Mouse (Mus musculus) urinary bladder, postnatal 4 days (tissue): ENCODE measurements at regions not wholly inside any gene's neighbourhood (a gene's known extent, or its start where the extent isn't known, plus 50 kb on each side); places are given as distances from the start of the nearest gene placed in this dataset.

Source experiments
- DNase-seq, 2 experiments: peaks; one replicate each; pipeline ENCODE4 v3.0.0; 2021 to 2022; ENCODE audit warnings: low spot score in 2 of 2

DNA sequence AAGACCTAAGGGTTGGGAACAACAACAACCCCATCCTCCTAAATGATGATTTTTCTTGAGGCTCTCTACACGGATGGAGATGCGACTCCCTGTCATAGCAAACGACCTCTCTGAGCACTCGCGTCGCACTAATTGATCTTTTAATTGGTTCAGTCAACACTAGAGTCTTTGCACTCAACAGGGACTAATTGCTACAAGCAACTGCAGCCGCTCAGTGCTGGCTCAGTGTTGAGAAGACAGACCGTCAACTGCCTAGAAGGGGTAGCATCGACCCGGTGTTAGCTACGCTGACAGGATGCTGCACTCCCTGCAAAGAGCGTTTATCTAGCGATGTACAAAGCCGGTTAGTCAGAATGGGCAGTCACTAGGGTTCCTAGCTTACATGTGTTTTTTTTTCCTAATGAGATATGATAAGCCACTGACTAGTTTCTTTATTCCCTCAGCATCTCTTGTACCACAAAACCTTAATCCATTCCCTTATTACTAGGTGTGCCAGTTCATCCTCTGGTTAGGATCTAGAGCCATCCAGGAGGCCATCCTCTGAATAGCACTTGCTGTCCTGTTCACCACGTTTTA, 314.7 kb upstream of the Runx1 start:
- no peak for DNase-seq

DNA sequence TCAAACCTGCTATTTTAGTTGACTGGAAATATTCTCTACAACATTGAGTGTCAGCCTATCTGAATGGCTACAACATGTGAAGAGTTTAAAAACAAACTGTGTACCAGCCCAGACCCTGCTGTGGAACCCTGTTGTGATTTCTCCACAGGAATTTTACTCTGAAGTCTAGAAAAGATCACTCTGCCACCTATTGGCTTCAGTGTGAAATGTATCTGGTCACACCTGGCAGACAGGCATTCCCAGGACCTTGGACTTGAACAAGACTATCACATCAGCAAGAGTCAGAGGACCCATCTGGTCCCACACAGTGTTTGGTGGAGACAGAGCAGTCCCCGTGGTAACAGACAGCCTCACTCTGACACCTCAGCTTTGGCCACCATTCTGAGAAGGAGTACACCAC, 311.3 kb upstream of the Runx1 start:
- DNase-seq: no peak

DNA sequence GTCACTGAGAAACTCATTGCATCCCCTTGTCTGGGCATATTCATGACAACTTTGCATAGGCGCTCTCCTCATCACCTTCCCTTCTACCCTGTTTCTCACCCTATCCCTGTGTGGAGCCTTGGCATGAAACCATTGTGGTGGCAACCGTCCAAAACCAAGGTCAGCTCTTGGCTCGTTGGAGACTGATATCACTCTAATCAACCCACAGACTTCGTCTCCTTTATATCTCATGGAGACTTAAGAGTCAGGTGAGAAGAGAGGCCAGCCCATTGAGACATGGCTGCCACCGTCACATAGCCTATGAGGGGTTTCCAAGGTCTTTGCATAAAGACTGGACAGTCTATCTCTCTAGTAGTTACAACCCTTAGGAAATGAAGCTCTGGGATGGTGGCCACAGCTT, 305.5 kb upstream of the Runx1 start:
- no peak for DNase-seq

DNA sequence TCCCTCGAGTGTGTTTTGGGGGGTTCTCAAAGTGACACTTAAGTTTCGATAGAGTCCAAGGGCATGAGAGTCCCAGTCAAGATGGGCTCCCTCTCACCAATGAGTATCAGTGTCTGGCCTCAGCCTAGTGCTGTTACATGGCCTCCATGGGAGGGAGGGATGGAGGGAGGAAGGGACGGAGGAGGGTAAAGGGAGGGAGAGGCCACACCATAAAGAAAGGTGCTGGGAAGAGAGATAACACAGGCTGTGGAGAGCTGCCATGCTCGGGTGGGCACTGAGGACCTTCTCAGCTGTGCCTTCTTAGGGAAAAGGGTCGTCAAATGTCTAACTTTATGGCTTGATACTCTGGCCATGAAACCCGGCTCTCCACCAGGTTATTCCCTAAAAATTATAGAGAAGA, 304.7 kb upstream of the Runx1 start:
- no peak for DNase-seq

DNA sequence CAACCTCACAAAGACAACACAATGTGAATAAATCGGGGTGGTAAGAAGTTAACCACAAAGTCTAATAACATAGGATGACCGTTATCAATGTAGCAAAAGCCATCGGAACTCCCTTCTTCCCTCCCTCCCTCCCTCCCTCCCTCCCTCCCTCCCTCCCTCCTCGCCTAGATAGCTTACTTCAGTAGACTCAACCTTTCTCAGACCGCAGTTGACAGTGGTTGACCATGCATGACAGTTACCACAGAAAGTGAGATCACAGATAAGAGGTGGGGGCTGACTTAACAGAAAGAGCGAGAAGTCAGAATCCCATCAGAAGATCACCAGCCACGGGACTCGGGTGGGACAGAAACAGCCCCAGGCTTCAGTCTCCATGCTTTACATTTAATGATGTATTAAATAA, 297.8 kb upstream of the Runx1 start:
- DNase-seq: no peak

DNA sequence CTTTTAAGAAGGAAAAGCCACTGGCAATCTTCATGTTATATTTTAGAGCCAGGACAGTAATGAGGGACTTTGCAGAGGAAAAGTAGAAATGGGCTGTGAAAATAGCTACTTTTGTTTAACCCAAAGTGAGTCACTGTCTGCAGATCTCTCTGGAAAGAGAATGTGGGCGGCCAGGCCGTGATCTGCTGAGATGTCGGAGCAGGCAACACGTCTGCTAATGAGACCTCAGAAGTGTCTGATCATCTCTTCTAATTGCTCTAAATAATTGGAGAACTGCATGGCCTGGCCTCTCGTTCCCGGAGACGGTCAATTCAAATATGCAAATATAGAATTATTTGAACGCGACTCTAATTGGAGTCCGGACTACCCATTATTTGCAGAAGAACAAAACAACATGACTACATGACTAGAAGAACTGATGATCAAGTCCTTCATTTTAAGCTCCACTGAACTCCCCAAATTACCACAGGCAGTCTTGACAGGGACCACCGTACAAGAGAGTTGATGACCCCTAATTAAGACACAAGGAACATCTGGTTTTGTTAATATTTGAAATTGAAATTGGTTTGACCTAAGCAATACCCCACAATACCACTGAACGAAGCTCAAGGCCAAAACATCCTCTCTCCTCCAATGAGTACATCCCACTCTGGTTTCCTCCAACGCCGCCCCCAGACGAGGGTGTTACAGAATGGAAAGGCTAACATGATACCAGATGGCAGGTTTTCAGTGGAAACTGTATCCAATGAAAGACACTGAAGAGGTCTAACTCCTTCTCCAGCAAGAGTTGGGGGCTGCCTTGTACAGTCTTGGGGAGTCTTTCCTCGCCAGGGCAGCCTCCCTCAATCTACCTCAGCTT, 290.4 kb upstream of the Runx1 start:
- DNase-seq: no peak

DNA sequence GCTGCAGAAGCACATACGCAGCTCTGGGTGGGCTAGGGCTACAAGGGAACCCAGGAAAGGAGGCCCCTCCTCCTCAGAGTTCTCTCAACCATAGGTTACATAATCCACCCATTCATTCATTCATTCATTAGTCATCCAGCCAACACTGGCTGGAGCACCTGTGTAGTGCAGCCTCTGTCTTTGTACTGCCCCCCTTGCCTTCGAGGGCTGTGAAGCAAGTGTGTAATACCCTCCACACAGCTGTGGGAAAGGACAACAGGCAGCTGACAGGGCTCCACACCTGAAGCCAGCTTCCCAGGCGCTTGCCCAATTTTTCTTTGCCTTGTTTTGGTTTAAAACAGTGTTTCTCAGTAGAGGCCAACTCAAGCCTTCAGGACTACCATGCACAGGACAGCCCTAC, 285.0 kb upstream of the Runx1 start:
- no peak for DNase-seq

DNA sequence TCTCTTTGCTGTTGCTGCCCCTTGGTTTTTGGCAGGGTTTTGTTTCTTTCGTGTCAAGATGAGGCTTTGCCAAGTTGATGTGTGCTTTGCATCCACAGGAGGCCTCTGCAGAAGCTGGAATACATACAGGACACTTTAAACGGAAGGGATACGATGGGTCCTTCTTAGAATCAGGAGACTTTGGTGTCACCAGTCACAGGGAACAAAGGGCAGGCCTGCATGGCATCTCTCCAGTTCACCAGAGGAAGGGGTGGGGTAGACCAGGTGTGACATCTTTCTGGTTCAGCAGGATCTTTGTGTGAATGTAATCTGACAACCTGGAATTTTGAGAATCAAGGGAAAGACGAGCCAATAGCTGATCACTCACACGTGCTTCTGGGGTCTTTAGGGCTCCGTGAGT, 284.5 kb upstream of the Runx1 start:
- DNase-seq: no peak

DNA sequence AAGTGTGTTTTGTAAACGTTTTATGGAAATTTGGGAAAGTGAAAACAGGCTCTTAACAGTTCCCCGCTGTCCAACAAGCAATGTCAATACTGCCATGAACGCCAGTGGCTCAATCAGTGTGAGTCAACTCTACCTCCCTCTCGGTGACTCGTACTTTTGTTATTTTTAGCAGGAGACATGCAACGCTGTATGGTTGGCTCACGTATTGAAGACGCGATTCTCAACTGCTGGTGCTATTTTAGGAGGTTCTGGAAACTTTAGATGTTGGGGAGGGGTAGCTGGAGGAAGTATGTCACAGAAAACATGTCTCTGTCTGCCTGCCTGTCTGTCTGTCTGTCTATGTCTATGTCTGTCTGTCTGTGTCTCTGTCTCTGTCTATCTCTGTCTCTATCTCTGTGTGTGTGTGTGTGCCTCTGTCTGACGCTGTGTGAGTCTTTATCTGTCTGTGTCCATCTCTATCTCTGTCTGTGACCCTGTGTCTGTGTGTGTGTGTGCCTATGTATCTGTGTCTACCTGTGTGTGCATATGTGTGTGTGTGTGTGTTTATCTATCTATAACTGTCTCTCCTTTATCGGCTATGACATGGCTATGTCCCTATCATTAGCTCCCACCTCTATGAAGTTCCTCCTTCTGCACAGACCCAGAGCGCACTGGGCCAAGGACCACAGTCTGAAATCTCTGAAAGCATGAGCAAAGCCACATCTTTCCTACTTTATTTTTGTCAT, 283.9 kb upstream of the Runx1 start:
- DNase-seq: no peak

DNA sequence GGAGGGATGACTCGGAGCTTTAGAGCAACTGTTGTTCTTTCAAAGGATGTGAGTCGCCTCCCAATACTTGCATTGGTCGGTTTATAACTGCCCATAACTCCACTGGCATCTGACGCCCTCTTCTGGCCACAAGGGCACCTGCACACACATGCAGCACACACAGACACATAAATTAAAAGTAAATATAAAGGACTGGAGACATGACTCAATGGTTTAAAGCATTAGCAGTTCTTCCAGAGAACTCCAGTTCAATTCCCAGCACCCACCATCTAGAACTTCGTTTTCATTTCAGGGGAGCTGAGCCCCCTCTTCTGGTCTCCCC, 281.5 kb upstream of the Runx1 start:
- no peak for DNase-seq

DNA sequence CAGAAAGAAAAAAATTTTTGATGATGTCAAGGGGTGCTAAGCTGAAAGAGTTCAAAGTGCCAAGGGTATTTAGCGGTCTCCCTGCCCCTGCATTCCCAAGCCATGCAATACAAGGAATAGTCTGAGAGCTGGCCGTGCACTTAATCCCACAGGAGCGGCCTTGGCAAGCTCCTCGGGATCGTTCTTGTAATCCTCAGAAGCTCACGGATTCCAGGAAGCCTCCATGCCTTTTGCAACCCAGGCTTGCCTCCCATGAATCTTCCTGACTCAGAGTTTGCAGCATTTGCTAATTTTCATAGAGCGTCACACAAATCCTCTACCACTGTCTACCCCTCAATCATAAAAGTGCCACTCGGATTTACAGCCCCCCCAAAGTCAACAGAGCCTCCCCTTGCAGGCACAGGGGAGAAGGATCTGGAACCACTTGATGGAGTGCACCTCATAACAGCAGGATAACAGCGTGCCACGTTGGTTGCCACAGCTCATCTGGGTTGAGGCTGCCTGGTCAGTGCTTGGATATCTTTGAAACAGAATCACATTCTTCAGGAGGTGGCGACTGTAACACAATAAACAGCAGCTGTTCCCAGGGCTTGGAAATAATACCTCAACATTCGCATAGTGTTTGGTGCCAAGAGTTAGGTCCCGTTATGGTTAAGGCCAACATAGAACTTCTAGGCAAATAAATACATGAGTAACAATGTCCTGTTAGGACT, 281.0 kb upstream of the Runx1 start:
- DNase-seq: peak in 1 of 2 experiments; percentile 35

DNA sequence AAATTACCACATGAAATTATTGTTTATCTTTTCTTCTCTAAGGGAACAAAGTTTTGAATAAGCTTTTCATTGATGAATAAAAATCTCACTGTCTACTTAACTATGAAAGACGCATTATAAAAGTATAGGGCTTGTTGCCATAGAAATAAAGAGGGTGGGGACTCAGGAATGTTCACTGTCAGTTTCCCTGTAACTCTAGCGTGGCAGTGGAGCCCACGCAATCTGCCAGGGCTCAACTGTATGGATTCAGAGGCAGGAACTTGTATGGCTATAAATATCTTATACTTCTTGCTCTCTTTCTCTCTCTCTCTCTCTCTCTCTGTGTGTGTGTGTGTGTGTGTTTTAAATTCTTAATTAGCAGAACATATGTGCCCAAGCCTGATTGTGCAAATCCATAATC, 276.2 kb upstream of the Runx1 start:
- DNase-seq: no peak

DNA sequence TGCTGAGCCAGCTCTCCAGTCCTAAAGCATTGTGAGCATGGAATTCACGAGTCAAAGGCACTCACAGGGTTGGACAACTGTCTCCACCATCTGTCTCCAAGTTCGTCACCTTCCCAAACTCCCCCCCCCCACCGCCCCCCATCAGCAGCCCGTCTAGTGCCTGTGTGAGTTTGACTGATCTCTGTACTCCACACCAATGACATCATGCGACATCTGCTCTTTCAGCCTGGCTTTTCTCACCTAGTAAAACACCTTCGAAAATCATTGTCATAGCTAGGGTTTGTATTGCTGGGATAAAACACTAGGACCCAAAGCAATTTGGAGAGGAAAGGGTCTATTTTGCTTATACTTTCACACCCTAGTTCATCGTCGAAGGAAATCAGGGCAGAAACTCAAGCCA, 272.1 kb upstream of the Runx1 start:
- no peak for DNase-seq

DNA sequence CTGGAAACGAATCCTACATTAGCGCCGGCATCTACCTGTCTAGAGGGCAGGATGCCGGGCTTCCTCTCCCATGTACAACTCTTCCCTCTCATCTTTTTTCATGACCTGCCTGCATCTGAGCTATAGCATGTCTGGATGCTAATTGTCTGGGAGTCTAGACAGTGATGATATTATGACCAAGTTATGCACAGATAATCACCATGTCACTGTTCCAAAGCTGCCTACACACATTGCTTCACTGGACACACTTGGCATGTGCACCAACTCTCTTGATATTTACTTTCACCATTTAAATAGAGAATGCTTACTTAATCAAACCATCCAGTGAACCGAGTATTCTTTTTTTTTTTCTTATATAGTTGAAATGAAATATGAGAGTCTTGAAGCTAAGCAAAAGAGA, 270.2 kb upstream of the Runx1 start:
- DNase-seq: no peak

DNA sequence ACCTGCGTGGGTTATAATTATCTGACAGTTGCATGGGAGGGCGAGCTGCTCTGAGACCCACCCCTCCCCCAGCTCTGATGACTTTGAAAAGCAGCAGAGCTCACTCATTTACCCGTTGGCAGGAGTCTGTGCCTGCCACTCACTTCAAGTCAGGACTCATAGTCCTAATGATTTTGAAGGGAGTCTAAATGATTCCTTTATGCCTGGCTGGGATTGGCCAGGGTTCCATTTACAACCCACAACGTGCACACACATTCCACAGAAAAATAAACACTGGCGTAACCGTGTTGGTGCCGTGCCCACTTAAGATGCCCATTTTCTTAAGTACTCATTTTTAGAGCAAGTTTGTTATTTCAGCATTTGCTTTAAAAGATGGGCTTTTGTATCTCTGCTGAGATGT, 266.8 kb upstream of the Runx1 start:
- DNase-seq: no peak

DNA sequence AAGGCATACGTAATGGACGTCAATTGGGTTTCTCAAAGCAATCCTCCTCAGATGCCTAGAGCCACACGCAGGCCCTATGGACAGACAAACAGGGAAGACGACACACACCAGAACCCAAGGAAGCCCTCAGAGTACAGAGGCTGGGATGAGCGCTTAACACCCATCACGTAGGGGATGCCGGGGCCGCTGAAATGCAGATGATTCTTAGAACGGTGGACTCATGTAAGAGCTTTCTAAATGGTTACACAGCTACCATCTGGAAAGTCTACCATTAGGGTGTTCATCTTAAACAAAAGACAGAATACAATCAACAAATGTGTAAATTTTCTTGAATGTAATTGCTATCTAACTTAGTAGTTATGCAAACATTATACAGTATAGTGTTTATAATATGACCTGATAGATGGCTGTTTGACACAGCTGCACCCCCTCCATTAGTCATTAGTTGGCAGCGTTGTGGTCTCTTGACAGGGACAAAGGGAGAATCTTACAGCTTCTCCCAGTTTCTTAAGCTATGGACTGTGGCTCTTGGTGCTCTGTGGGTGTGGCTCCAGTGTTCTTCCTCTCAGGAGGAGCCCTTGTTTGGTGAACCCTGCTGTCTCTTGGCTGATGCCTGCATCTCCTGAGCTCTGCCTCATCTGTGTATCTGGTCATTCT, 259.4 kb upstream of the Runx1 start:
- DNase-seq: no peak

DNA sequence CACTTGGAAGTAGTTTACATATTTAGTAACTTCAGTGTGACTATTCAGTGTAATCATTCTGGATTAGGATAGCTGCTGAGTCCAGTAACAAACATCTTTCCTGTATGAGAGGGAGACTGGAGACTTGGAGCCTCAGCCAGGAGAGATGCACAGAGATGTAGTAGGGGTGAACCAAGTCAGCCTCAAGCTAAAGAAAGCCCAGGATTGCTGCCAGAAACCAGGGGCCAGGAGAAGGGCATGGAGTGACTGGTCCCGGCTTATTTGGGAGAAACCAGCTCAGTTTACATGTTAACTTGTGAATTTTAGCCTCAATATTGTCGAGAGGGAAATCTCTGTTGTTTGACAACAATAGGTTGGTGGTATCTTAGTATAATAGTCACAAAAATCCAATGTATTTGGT, 257.8 kb upstream of the Runx1 start:
- no peak for DNase-seq

DNA sequence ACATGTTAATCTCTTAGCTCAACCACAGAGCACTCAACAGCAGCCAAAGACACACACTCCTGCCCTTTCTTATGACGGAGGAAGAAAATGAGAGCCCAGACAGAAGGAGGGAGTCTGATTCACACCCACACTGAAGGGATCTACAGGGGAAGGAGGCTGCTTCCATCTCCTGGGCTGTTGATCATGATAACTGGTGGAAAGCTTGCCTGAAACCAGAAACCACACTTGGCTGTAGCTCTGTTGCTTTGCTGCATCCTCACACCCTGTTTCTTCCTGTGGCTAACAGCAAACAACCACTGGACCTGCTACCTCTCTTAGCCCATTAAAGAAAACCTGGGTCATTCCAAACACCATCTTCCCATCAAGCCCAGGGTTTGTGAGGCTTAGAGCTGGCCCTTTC, 257.2 kb upstream of the Runx1 start:
- DNase-seq: no peak

DNA sequence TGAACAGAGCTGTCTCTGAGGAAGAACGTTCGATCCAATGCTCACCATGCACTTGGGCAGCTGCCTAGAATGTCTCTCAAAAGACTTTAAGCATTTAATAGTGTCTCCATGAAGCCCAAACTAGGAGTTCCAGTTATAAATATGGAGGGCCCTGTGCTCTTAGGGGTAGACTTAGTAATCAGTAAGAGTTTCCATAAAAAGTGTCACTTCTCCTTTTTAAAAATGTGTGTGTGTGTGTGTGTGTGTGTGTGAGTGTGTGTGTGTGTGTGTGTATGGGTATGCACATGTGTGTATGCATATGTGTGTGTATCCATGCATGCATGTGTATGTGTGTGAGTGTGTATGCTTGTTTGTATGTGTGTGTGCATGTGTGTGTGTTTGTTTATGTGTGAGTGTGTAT, 255.6 kb upstream of the Runx1 start:
- DNase-seq: no peak

DNA sequence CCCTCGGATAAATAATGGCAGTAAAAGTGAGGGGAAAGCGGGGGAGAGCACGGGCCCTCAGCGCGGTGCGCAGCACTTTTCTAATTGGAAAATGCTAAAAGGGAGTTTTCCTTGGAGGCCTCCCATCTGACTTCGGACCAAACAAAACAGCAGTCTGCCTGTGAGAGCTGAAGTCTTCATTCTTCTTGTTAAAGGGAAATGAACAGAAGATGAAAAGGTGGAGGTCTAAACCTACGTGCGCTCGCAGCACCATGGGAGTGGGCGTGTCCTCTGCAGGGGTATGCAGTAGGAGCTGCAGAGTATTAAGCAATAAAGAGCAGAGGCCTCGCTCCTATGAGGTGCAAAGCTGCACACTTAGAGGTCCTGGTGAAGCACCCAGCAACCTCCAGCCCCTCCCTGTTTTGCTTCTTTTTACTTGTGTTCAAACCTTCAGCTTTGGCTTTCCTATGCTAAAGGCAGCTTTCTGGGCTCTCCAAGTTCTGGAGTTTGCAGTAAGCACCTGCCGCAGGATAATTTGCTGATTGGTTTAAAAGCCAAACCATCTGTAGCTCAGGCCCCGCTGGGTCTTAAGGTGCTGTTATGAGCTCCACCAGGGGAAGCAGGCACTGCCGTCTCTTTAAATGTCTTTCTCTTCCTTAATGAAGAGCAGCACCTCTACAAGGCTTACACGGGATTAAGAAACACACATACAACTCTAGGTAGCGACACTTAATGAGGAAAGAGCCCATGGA, 253.9 kb upstream of the Runx1 start:
- DNase-seq: peak in 1 of 2 experiments; percentile 31

DNA sequence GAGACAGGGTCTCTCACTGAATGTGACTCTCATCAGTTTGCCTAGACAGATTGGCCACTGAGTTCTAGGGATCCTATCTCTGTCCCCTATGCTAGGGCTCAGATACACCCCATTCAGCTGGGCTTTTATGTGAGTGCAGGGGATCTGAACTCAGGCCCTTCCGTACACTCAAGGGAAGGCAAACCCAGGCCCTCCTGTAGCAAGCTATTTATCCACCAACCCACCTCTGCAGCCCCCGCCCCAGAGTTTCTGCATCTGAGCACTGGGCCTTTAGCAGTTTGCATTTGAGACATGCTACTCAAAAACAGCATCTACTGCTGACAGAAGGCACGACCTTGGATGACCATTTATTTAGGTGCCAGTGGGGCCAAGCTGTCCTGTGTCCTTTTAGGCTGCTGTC, 253.0 kb upstream of the Runx1 start:
- no peak for DNase-seq
